Mouse (Mus musculus): ENCODE results near the gene Timm9. TPM values are rescaled to one million over a fixed set of nuclear protein-coding genes. Genes with fewer than 3 reads are reported as not detected.

Gene Timm9
- polyA plus RNA-seq, 1 experiment from 2014 or later, result 133 TPM

GRCm38 (mm10) chr12:71139258-71139828, 2.9 kb upstream of the Timm9 start:
- no peaks in the 10 kb centered on the region for H3K27me3 ChIP-seq (replicated peaks)
- H3K4me2 ChIP-seq, result peak overlapping the region; percentile 86; the same call in 1 of the 2 replicates
- no peak overlapping the region for H3K27ac ChIP-seq (replicated peaks)
- H3K9me3 ChIP-seq (replicated peaks), result no peaks in the 10 kb centered on the region
- peaks cover 39% of the 10 kb centered on the region for H3K4me1 ChIP-seq
- WGBS, result 77% methylated on average over 5 of the region's 5 CpGs
- ATAC-seq (ENCODE audit: low FRiP score), result no peak
- H3K4me3 ChIP-seq (replicated peaks), result no peak overlapping the region
- no peak overlapping the region for H3K9ac ChIP-seq (replicated peaks)
- peaks cover 42% of the 10 kb centered on the region for H3K36me3 ChIP-seq

GRCm38 (mm10) chr12:71137686-71138085, 1.2 kb upstream of the Timm9 start:
- Histone ChIP-seq H3K27me3 (replicated peaks) (no peaks in the 10 kb centered on the region), H3K4me1 (peaks cover 39% of the 10 kb centered on the region), H3K4me2 (peak overlapping the region; percentile 86), H3K4me3 (replicated peaks) (peak overlapping the region; percentile 99), H3K9ac (replicated peaks) (peak overlapping the region; percentile 60), H3K9me3 (replicated peaks) (no peaks in the 10 kb centered on the region), H3K36me3 (peaks cover 32% of the 10 kb centered on the region), H3K27ac (replicated peaks) (0 out of 2 replicates have a peak overlapping the region, but pooled peaks have one; percentile 37)
- ATAC-seq (ENCODE audit: low FRiP score), result no peak
- 6% methylated on average over 11 of the region's 11 CpGs for WGBS

GRCm38 (mm10) chr12:71136974-71137491, 549 bp upstream of the Timm9 start:
- Histone ChIP-seq H3K4me2 (peak overlapping the region; percentile 86), H3K9ac (replicated peaks) (peak overlapping the region; percentile 95), H3K9me3 (replicated peaks) (no peaks in the 10 kb centered on the region), H3K4me1 (peaks cover 39% of the 10 kb centered on the region), H3K27ac (replicated peaks) (peak overlapping the region; percentile 83), H3K36me3 (peaks cover 31% of the 10 kb centered on the region), H3K27me3 (replicated peaks) (no peaks in the 10 kb centered on the region), H3K4me3 (replicated peaks) (peak overlapping the region; percentile 99)
- peak; percentile 88 for ATAC-seq (ENCODE audit: low FRiP score)
- under 1% methylated on average over 30 of the region's 30 CpGs for WGBS

- H3K36me3 ChIP-seq, result peaks cover 27% of the 10 kb centered on the region
- H3K9ac ChIP-seq (replicated peaks), result 0 out of 2 replicates have a peak overlapping the region, but pooled peaks have one; percentile 2
- peak overlapping the region; percentile 86 for H3K4me2 ChIP-seq
- H3K4me1 ChIP-seq, result peaks cover 39% of the 10 kb centered on the region
- no peaks in the 10 kb centered on the region for H3K27me3 ChIP-seq (replicated peaks)
- no peaks in the 10 kb centered on the region for H3K9me3 ChIP-seq (replicated peaks)
- ATAC-seq (ENCODE audit: low FRiP score), result no peak
- H3K4me3 ChIP-seq (replicated peaks), result peak overlapping the region; percentile 99
- no peak overlapping the region for H3K27ac ChIP-seq (replicated peaks)
- 42% methylated on average over 5 of the region's 5 CpGs for WGBS
Measured at GRCm38 (mm10) chr12:71135581-71135980, 903 bp downstream of the Timm9 start.

- no peak for ATAC-seq (ENCODE audit: low FRiP score)
- no peak overlapping the region for H3K4me3 ChIP-seq (replicated peaks)
Measured at GRCm38 (mm10) chr12:71123286-71123685, 13.2 kb downstream of the Timm9 start.

GRCm38 (mm10) chr12:71122731-71123130, 13.8 kb downstream of the Timm9 start:
- Histone ChIP-seq H3K27me3 (replicated peaks) (no peaks in the 10 kb centered on the region), H3K4me1 (no peaks in the 10 kb centered on the region), H3K4me3 (replicated peaks) (no peak overlapping the region), H3K27ac (replicated peaks) (no peak overlapping the region), H3K9ac (replicated peaks) (no peak overlapping the region), H3K9me3 (replicated peaks) (no peaks in the 10 kb centered on the region), H3K4me2 (no peak overlapping the region), H3K36me3 (peaks cover 33% of the 10 kb centered on the region)
- no peak for ATAC-seq (ENCODE audit: low FRiP score)
- WGBS, result 89% methylated on average over 10 of the region's 10 CpGs

More at GRCm38 (mm10) chr12:71123286-71123685, 13.2 kb downstream of the Timm9 start:
- H3K9me3 ChIP-seq (replicated peaks), result no peaks in the 10 kb centered on the region
- WGBS, result 87% methylated on average over 9 of the region's 9 CpGs
- H3K27me3 ChIP-seq (replicated peaks), result no peaks in the 10 kb centered on the region
- H3K27ac ChIP-seq (replicated peaks), result no peak overlapping the region
- no peak overlapping the region for H3K4me2 ChIP-seq
- peaks cover 33% of the 10 kb centered on the region for H3K36me3 ChIP-seq
- H3K4me1 ChIP-seq, result no peaks in the 10 kb centered on the region
- H3K9ac ChIP-seq (replicated peaks), result no peak overlapping the region

- Histone ChIP-seq H3K27me3 (replicated peaks) (no peaks in the 10 kb centered on the region; the same call in 1 of the 2 replicates), H3K9me3 (replicated peaks) (no peaks in the 10 kb centered on the region), H3K4me2 (no peak overlapping the region), H3K9ac (replicated peaks) (no peak overlapping the region), H3K4me1 (peaks cover 11% of the 10 kb centered on the region), H3K4me3 (replicated peaks) (no peak overlapping the region), H3K36me3 (peaks cover 3% of the 10 kb centered on the region; the same call in 1 of the 2 replicates), H3K27ac (replicated peaks) (no peak overlapping the region)
- 79% methylated on average over 5 of the region's 5 CpGs for WGBS
- no peak for ATAC-seq (ENCODE audit: low FRiP score)
Measured at GRCm38 (mm10) chr12:71116411-71116810, 20.1 kb downstream of the Timm9 start.

GRCm38 (mm10) chr12:71113675-71114288, 22.7 kb downstream of the Timm9 start:
- H3K9ac ChIP-seq (replicated peaks), result no peak overlapping the region
- WGBS, result 31% methylated on average over 12 of the region's 12 CpGs
- H3K4me2 ChIP-seq, result peak overlapping the region; percentile 32
- H3K27ac ChIP-seq (replicated peaks), result no peak overlapping the region
- H3K9me3 ChIP-seq (replicated peaks), result no peaks in the 10 kb centered on the region
- H3K4me1 ChIP-seq, result peaks cover 13% of the 10 kb centered on the region
- H3K27me3 ChIP-seq (replicated peaks), result no peaks in the 10 kb centered on the region; the same call in 1 of the 2 replicates
- H3K4me3 ChIP-seq (replicated peaks), result no peak overlapping the region
- H3K36me3 ChIP-seq, result no peaks in the 10 kb centered on the region
- no peak; the same call in 1 of the 2 replicates for ATAC-seq (ENCODE audit: low FRiP score)

GRCm38 (mm10) chr12:71113074-71113473, 23.4 kb downstream of the Timm9 start:
- no peaks in the 10 kb centered on the region for H3K36me3 ChIP-seq
- no peak overlapping the region for H3K27ac ChIP-seq (replicated peaks)
- no peak overlapping the region for H3K9ac ChIP-seq (replicated peaks)
- H3K27me3 ChIP-seq (replicated peaks), result no peaks in the 10 kb centered on the region; the same call in 1 of the 2 replicates
- no peak overlapping the region for H3K4me3 ChIP-seq (replicated peaks)
- no peak for ATAC-seq (ENCODE audit: low FRiP score)
- peaks cover 13% of the 10 kb centered on the region for H3K4me1 ChIP-seq
- H3K4me2 ChIP-seq, result no peak overlapping the region
- 90% methylated on average over 10 of the region's 10 CpGs for WGBS
- no peaks in the 10 kb centered on the region for H3K9me3 ChIP-seq (replicated peaks)

GRCm38 (mm10) chr12:71111331-71111730, 25.2 kb downstream of the Timm9 start, which contains the start of gene Tomm20l:
Gene Tomm20l (plus strand): TSS chr12:71111428.
- Histone ChIP-seq H3K4me3 (replicated peaks) (peak within 1 kb of the TSS; percentile 17), H3K27me3 (replicated peaks) (no peaks in the 10 kb centered on the region; the same call in 1 of the 2 replicates), H3K4me1 (peaks cover 13% of the 10 kb centered on the region), H3K27ac (replicated peaks) (no peak within 1 kb of the TSS), H3K9me3 (replicated peaks) (no peaks in the 10 kb centered on the region), H3K4me2 (peak within 1 kb of the TSS; percentile 50), H3K9ac (replicated peaks) (no peak within 1 kb of the TSS; the same call in 1 of the 2 replicates), H3K36me3 (no peaks in the 10 kb centered on the region)
- WGBS, result 12% methylated on average over 33 of the region's 33 CpGs
- ATAC-seq (ENCODE audit: low FRiP score), result no peak

- Histone ChIP-seq H3K27me3 (replicated peaks) (no peaks in the 10 kb centered on the region; the same call in 1 of the 2 replicates), H3K9ac (replicated peaks) (no peak overlapping the region), H3K27ac (replicated peaks) (no peak overlapping the region), H3K9me3 (replicated peaks) (no peaks in the 10 kb centered on the region), H3K4me2 (no peak overlapping the region), H3K36me3 (no peaks in the 10 kb centered on the region), H3K4me1 (peaks cover 5% of the 10 kb centered on the region; the same call in 1 of the 2 replicates), H3K4me3 (replicated peaks) (no peak overlapping the region)
- ATAC-seq (ENCODE audit: low FRiP score), result no peak
- WGBS, result 86% methylated on average over 6 of the region's 6 CpGs
Measured at GRCm38 (mm10) chr12:71107216-71107771, 29.2 kb downstream of the Timm9 start.

All from neural tube, embryonic 15.5 days (tissue).